Mouse (Mus musculus) mouse trophoblast stem cell (cell line): Measurements from ENCODE around the gene Rab3c.

Experiments
- in situ Hi-C, 2 experiments: fragments of 300-500 bp; cut with MseI, MboI; formaldehyde crosslinking; loops; 2 replicates in 1 of 2; 3 replicates in 1 of 2; pipeline ENCODE4 v1.15.1; 2025

Gene Rab3c

GRCm38 (mm10) chr13:110023031-110023430, 257.8 kb downstream of the Rab3c start:
- in situ Hi-C loops = loop anchor here (25.0 kb wide), 1 partner anchor 236 kb away; no protein-coding TSS in a partner anchor

GRCm38 (mm10) chr13:110019774-110020173, 261.0 kb downstream of the Rab3c start:
- in situ Hi-C loops = loop anchor here (5.0 to 25.0 kb wide), 2 partner anchors 97 to 232 kb away; no protein-coding TSS in a partner anchor

- in situ Hi-C loops = loop anchor here (5.0 to 25.0 kb wide), 2 partner anchors 97 to 232 kb away; no protein-coding TSS in a partner anchor
These were observed 261.7 kb downstream of the Rab3c start for GRCm38 (mm10) chr13:110018941-110019743.

GRCm38 (mm10) chr13:110018431-110018901, 262.3 kb downstream of the Rab3c start:
- in situ Hi-C loops = loop anchor here (5.0 to 25.0 kb wide), 2 partner anchors 96 to 231 kb away; no protein-coding TSS in a partner anchor

- in situ Hi-C loops = loop anchor here (25.0 kb wide), 1 partner anchor 225 kb away; no protein-coding TSS in a partner anchor
These were observed 268.8 kb downstream of the Rab3c start for GRCm38 (mm10) chr13:110012029-110012428.

GRCm38 (mm10) chr13:110010876-110011275, 269.9 kb downstream of the Rab3c start:
- in situ Hi-C loops = loop anchor here (25.0 kb wide), 1 partner anchor 224 kb away; no protein-coding TSS in a partner anchor

- in situ Hi-C loops = loop anchor here (25.0 kb wide), 1 partner anchor 221 kb away; no protein-coding TSS in a partner anchor
These were observed 272.3 kb downstream of the Rab3c start for GRCm38 (mm10) chr13:110008539-110008938.

GRCm38 (mm10) chr13:110006106-110006781, 274.6 kb downstream of the Rab3c start:
- in situ Hi-C loops = loop anchor here (25.0 kb wide), 1 partner anchor 219 kb away; no protein-coding TSS in a partner anchor
